Mouse (Mus musculus): ENCODE measurements around the gene Odf3. TPM values are rescaled to one million over a fixed set of nuclear protein-coding genes. Genes with fewer than 3 reads are reported as not detected.

Odf3 gene
- polyA plus RNA-seq (2016; fragmentation: Nextera tagmentation; extraction: Ambion mirVana) = not detected in 2 replicates

- 72% methylated on average over 11 of the region's 11 CpGs for WGBS
Measured at GRCm38 (mm10) chr7:140847755-140848580, at the start of gene Odf3. TSS of gene Odf3 (plus strand) at chr7:140847805.

GRCm38 (mm10) chr7:140798212-140798611 lies 49.4 kb upstream of the Odf3 start:
- 63% methylated on average over 2 of the region's 2 CpGs for WGBS
- ATAC-seq (ENCODE audit: insufficient number of reproducible peaks, insufficient read depth, low FRiP score, low TSS enrichment, low read depth) = no peak
- no peaks in the 10 kb centered on the region for H3K9me3 ChIP-seq

More at GRCm38 (mm10) chr7:140847755-140848580, at the start of gene Odf3:
- no peak within 1 kb of the TSS for H3K4me2 ChIP-seq
- H3K9me3 ChIP-seq = no peaks in the 10 kb centered on the region
- peak within 1 kb of the TSS; percentile 18; the same call in 1 of the 2 replicates for H3K9ac ChIP-seq (replicated peaks)
- peaks cover 18% of the 10 kb centered on the region for H3K36me3 ChIP-seq
- H3K27ac ChIP-seq = no peak within 1 kb of the TSS
- no peaks in the 10 kb centered on the region; the same call in 1 of the 2 replicates for H3K4me1 ChIP-seq (replicated peaks)
- no peak within 1 kb of the TSS for H3K4me3 ChIP-seq (replicated peaks)
- H3K27me3 ChIP-seq = peaks cover 26% of the 10 kb centered on the region
- no peak for ATAC-seq (ENCODE audit: insufficient number of reproducible peaks, insufficient read depth, low FRiP score, low TSS enrichment, low read depth)

GRCm38 (mm10) chr7:140802629-140803028 lies 45.0 kb upstream of the Odf3 start:
- ATAC-seq (ENCODE audit: insufficient number of reproducible peaks, insufficient read depth, low FRiP score, low TSS enrichment, low read depth) = no peak
- H3K27ac ChIP-seq = no peak overlapping the region
- 65% methylated on average over 6 of the region's 6 CpGs for WGBS

More at GRCm38 (mm10) chr7:140798212-140798611, 49.4 kb upstream of the Odf3 start:
- no peak overlapping the region for H3K9ac ChIP-seq (replicated peaks)
- no peak overlapping the region for H3K27ac ChIP-seq
- H3K4me1 ChIP-seq (replicated peaks) = no peaks in the 10 kb centered on the region
- H3K4me2 ChIP-seq = no peak overlapping the region
- H3K27me3 ChIP-seq = no peaks in the 10 kb centered on the region
- H3K4me3 ChIP-seq (replicated peaks) = no peak overlapping the region
- no peaks in the 10 kb centered on the region for H3K36me3 ChIP-seq

GRCm38 (mm10) chr7:140805704-140806103 lies 41.9 kb upstream of the Odf3 start:
- H3K4me2 ChIP-seq = no peak overlapping the region
- 17% methylated on average over 1 of the region's 1 CpGs for WGBS
- no peaks in the 10 kb centered on the region for H3K4me1 ChIP-seq (replicated peaks)
- H3K9me3 ChIP-seq = no peaks in the 10 kb centered on the region
- H3K27ac ChIP-seq = no peak overlapping the region
- no peaks in the 10 kb centered on the region for H3K27me3 ChIP-seq
- peaks cover 6% of the 10 kb centered on the region for H3K36me3 ChIP-seq
- no peak overlapping the region for H3K4me3 ChIP-seq (replicated peaks)
- H3K9ac ChIP-seq (replicated peaks) = no peak overlapping the region
- no peak for ATAC-seq (ENCODE audit: insufficient number of reproducible peaks, insufficient read depth, low FRiP score, low TSS enrichment, low read depth)

More at GRCm38 (mm10) chr7:140802629-140803028, 45.0 kb upstream of the Odf3 start:
- Histone ChIP-seq H3K9me3 (no peaks in the 10 kb centered on the region), H3K36me3 (no peaks in the 10 kb centered on the region), H3K9ac (replicated peaks) (no peak overlapping the region), H3K4me2 (no peak overlapping the region), H3K4me3 (replicated peaks) (no peak overlapping the region), H3K27me3 (no peaks in the 10 kb centered on the region), H3K4me1 (replicated peaks) (no peaks in the 10 kb centered on the region)

GRCm38 (mm10) chr7:140810496-140810895 lies 37.1 kb upstream of the Odf3 start:
- no peak overlapping the region for H3K27ac ChIP-seq
- H3K4me1 ChIP-seq (replicated peaks) = no peaks in the 10 kb centered on the region
- no peak for ATAC-seq (ENCODE audit: insufficient number of reproducible peaks, insufficient read depth, low FRiP score, low TSS enrichment, low read depth)
- H3K4me2 ChIP-seq = no peak overlapping the region
- H3K4me3 ChIP-seq (replicated peaks) = no peak overlapping the region
- 89% methylated on average over 6 of the region's 6 CpGs for WGBS
- H3K27me3 ChIP-seq = no peaks in the 10 kb centered on the region
- no peak overlapping the region for H3K9ac ChIP-seq (replicated peaks)
- H3K36me3 ChIP-seq = peaks cover 29% of the 10 kb centered on the region
- H3K9me3 ChIP-seq = no peaks in the 10 kb centered on the region

GRCm38 (mm10) chr7:140811714-140812113 lies 35.9 kb upstream of the Odf3 start:
- Histone ChIP-seq H3K9ac (replicated peaks) (no peak overlapping the region), H3K27ac (no peak overlapping the region), H3K4me3 (replicated peaks) (no peak overlapping the region), H3K36me3 (peaks cover 29% of the 10 kb centered on the region), H3K27me3 (no peaks in the 10 kb centered on the region), H3K4me1 (replicated peaks) (no peaks in the 10 kb centered on the region), H3K4me2 (no peak overlapping the region), H3K9me3 (no peaks in the 10 kb centered on the region)
- 91% methylated on average over 13 of the region's 13 CpGs for WGBS
- ATAC-seq (ENCODE audit: insufficient number of reproducible peaks, insufficient read depth, low FRiP score, low TSS enrichment, low read depth) = no peak

GRCm38 (mm10) chr7:140812850-140813249 lies 34.8 kb upstream of the Odf3 start:
- H3K27me3 ChIP-seq = no peaks in the 10 kb centered on the region
- H3K4me1 ChIP-seq (replicated peaks) = no peaks in the 10 kb centered on the region
- H3K36me3 ChIP-seq = peaks cover 29% of the 10 kb centered on the region
- no peak overlapping the region for H3K4me2 ChIP-seq
- no peak overlapping the region for H3K9ac ChIP-seq (replicated peaks)
- H3K9me3 ChIP-seq = no peaks in the 10 kb centered on the region
- H3K27ac ChIP-seq = no peak overlapping the region
- no peak for ATAC-seq (ENCODE audit: insufficient number of reproducible peaks, insufficient read depth, low FRiP score, low TSS enrichment, low read depth)
- H3K4me3 ChIP-seq (replicated peaks) = no peak overlapping the region
- 91% methylated on average over 12 of the region's 12 CpGs for WGBS

GRCm38 (mm10) chr7:140820173-140820572 lies 27.4 kb upstream of the Odf3 start:
- no peaks in the 10 kb centered on the region for H3K36me3 ChIP-seq
- ATAC-seq (ENCODE audit: insufficient number of reproducible peaks, insufficient read depth, low FRiP score, low TSS enrichment, low read depth) = no peak
- WGBS = 81% methylated on average over 4 of the region's 4 CpGs
- H3K27ac ChIP-seq = no peak overlapping the region
- no peak overlapping the region for H3K4me2 ChIP-seq
- H3K27me3 ChIP-seq = peaks cover 3% of the 10 kb centered on the region; the same call in 1 of the 2 replicates
- no peaks in the 10 kb centered on the region for H3K9me3 ChIP-seq
- no peak overlapping the region for H3K9ac ChIP-seq (replicated peaks)
- H3K4me3 ChIP-seq (replicated peaks) = no peak overlapping the region
- H3K4me1 ChIP-seq (replicated peaks) = no peaks in the 10 kb centered on the region; the same call in 1 of the 2 replicates

GRCm38 (mm10) chr7:140821305-140821652 lies 26.3 kb upstream of the Odf3 start:
- H3K9me3 ChIP-seq = no peaks in the 10 kb centered on the region
- no peak for ATAC-seq (ENCODE audit: insufficient number of reproducible peaks, insufficient read depth, low FRiP score, low TSS enrichment, low read depth)
- WGBS = 45% methylated on average over 5 of the region's 5 CpGs
- no peak overlapping the region for H3K27ac ChIP-seq
- H3K36me3 ChIP-seq = no peaks in the 10 kb centered on the region
- H3K4me2 ChIP-seq = peak overlapping the region; percentile 70
- H3K4me3 ChIP-seq (replicated peaks) = peak overlapping the region; percentile 56
- H3K27me3 ChIP-seq = peaks cover 3% of the 10 kb centered on the region; the same call in 1 of the 2 replicates
- H3K4me1 ChIP-seq (replicated peaks) = no peaks in the 10 kb centered on the region; the same call in 1 of the 2 replicates
- peak overlapping the region; percentile 44; the same call in 1 of the 2 replicates for H3K9ac ChIP-seq (replicated peaks)

- Histone ChIP-seq H3K36me3 (no peaks in the 10 kb centered on the region), H3K4me2 (peak within 1 kb of the TSS; percentile 70), H3K4me3 (replicated peaks) (peak within 1 kb of the TSS; percentile 56), H3K9ac (replicated peaks) (peak within 1 kb of the TSS; percentile 44), H3K9me3 (no peaks in the 10 kb centered on the region), H3K27ac (no peak within 1 kb of the TSS), H3K4me1 (replicated peaks) (no peaks in the 10 kb centered on the region; the same call in 1 of the 2 replicates), H3K27me3 (peaks cover 3% of the 10 kb centered on the region; the same call in 1 of the 2 replicates)
- peak; percentile 71 for ATAC-seq (ENCODE audit: insufficient number of reproducible peaks, insufficient read depth, low FRiP score, low TSS enrichment, low read depth)
- WGBS = 1% methylated on average over 21 of the region's 21 CpGs
Measured at GRCm38 (mm10) chr7:140821653-140822329, 25.8 kb upstream of the Odf3 start, which contains the start of gene Zfp941. TSS of gene Zfp941 (minus strand) at chr7:140822178.

GRCm38 (mm10) chr7:140822731-140823130 lies 24.9 kb upstream of the Odf3 start:
- peaks cover 3% of the 10 kb centered on the region; the same call in 1 of the 2 replicates for H3K27me3 ChIP-seq
- no peak overlapping the region for H3K4me2 ChIP-seq
- 92% methylated on average over 4 of the region's 4 CpGs for WGBS
- H3K9me3 ChIP-seq = no peaks in the 10 kb centered on the region
- no peak overlapping the region for H3K4me3 ChIP-seq (replicated peaks)
- H3K4me1 ChIP-seq (replicated peaks) = no peaks in the 10 kb centered on the region; the same call in 1 of the 2 replicates
- no peaks in the 10 kb centered on the region for H3K36me3 ChIP-seq
- no peak overlapping the region for H3K27ac ChIP-seq
- ATAC-seq (ENCODE audit: insufficient number of reproducible peaks, insufficient read depth, low FRiP score, low TSS enrichment, low read depth) = no peak
- H3K9ac ChIP-seq (replicated peaks) = no peak overlapping the region

Data from limb, embryonic 12.5 days (tissue).